Mouse (Mus musculus): ENCODE data around the gene Sp110.
"Not testable (repeated sequence)": the region's sequence is repeated elsewhere in the genome, so short reads cannot be mapped to it uniquely, and the experiment has no call there.

Sp110 gene

GRCm38 (mm10) chr1:85543818-85544217 is 54.8 kb downstream of the Sp110 start:
- not testable (repeated sequence) for DNase-seq

GRCm38 (mm10) chr1:85528451-85529110 is 70.0 kb downstream of the Sp110 start:
- not testable (repeated sequence) for DNase-seq

Data from spleen, adult 18-20 months (tissue).